Mouse (Mus musculus): ENCODE data around the gene Afmid. TPM values are rescaled to one million over a fixed set of nuclear protein-coding genes. Genes with fewer than 3 reads are reported as not detected.
"Not testable (repeated sequence)": the region's sequence is repeated elsewhere in the genome, so short reads cannot be mapped to it uniquely, and the experiment has no call there.

Afmid gene
- polyA plus RNA-seq, 1 experiment from 2014 or later: 8.5 TPM

DNA sequence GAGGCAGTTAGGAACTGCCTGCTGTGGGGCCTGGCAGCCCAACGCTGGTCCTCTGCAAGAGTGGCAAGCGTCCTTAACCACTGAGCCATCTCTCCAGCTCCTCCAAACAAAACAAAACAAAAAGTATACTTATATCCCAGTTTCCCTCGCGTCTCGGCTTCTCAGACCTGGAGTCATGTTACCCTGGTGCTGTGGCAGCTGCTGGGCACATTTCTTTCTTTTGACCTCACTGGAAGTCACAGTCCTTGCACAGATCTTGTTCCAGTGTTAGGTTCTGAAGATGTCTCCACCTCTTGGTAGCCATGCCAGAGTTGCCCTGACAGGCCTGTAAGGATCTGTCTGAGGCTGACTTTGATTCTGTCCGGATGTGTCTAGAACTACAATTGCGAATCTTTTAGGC lies 24.1 kb upstream of the Afmid start:
- 79% methylated on average over 7 of the region's 7 CpGs for WGBS
- ATAC-seq: no peak

GRCm38 (mm10) chr11:117803166-117803688 lies 22.5 kb upstream of the Afmid start:
- H3K36me3 ChIP-seq (ENCODE audit: control insufficient read depth, insufficient read depth, low read length): no peaks in the 10 kb centered on the region
- no peaks in the 10 kb centered on the region for H3K27me3 ChIP-seq (replicated peaks; ENCODE audit: control insufficient read depth, insufficient read depth, low read length)
- no peak for ATAC-seq
- H3K4me1 ChIP-seq (ENCODE audit: control insufficient read depth, insufficient read depth, low read depth, low read length): no peaks in the 10 kb centered on the region
- H3K4me2 ChIP-seq (ENCODE audit: low read length): no peak overlapping the region
- no peak overlapping the region for H3K4me3 ChIP-seq (ENCODE audit: low read length)
- WGBS: 90% methylated on average over 3 of the region's 3 CpGs
- no peak overlapping the region for H3K27ac ChIP-seq (ENCODE audit: low read depth, low read length)
- H3K9me3 ChIP-seq (ENCODE audit: control insufficient read depth, low read length): no peaks in the 10 kb centered on the region
- no peak overlapping the region for H3K9ac ChIP-seq (ENCODE audit: low read depth, low read length)

More for the DNA sequence above, 24.1 kb upstream of the Afmid start:
- Histone ChIP-seq H3K9ac (ENCODE audit: low read depth, low read length) (no peak overlapping the region), H3K27me3 (replicated peaks; ENCODE audit: control insufficient read depth, insufficient read depth, low read length) (no peaks in the 10 kb centered on the region), H3K4me1 (ENCODE audit: control insufficient read depth, insufficient read depth, low read depth, low read length) (no peaks in the 10 kb centered on the region), H3K4me3 (ENCODE audit: low read length) (no peak overlapping the region), H3K27ac (ENCODE audit: low read depth, low read length) (no peak overlapping the region), H3K36me3 (ENCODE audit: control insufficient read depth, insufficient read depth, low read length) (no peaks in the 10 kb centered on the region), H3K9me3 (ENCODE audit: control insufficient read depth, low read length) (no peaks in the 10 kb centered on the region), H3K4me2 (ENCODE audit: low read length) (no peak overlapping the region)

- H3K4me3 ChIP-seq (ENCODE audit: low read length): no peak overlapping the region
- no peak overlapping the region for H3K27ac ChIP-seq (ENCODE audit: low read depth, low read length)
- H3K4me2 ChIP-seq (ENCODE audit: low read length): no peak overlapping the region
- peaks cover 16% of the 10 kb centered on the region for H3K27me3 ChIP-seq (replicated peaks; ENCODE audit: control insufficient read depth, insufficient read depth, low read length)
- ATAC-seq: no peak
- H3K9me3 ChIP-seq (ENCODE audit: control insufficient read depth, low read length): no peaks in the 10 kb centered on the region
- 89% methylated on average over 6 of the region's 6 CpGs for WGBS
- H3K36me3 ChIP-seq (ENCODE audit: control insufficient read depth, insufficient read depth, low read length): no peaks in the 10 kb centered on the region
- H3K4me1 ChIP-seq (ENCODE audit: control insufficient read depth, insufficient read depth, low read depth, low read length): peaks cover 12% of the 10 kb centered on the region
- H3K9ac ChIP-seq (ENCODE audit: low read depth, low read length): no peak overlapping the region
Observed at GRCm38 (mm10) chr11:117806781-117807180, 18.9 kb upstream of the Afmid start.

- Histone ChIP-seq H3K4me3 (ENCODE audit: low read length) (peak within 1 kb of the TSS; percentile 69), H3K9ac (ENCODE audit: low read depth, low read length) (peak within 1 kb of the TSS; percentile 77), H3K4me1 (ENCODE audit: control insufficient read depth, insufficient read depth, low read depth, low read length) (peaks cover 12% of the 10 kb centered on the region), H3K36me3 (ENCODE audit: control insufficient read depth, insufficient read depth, low read length) (no peaks in the 10 kb centered on the region), H3K4me2 (ENCODE audit: low read length) (peak within 1 kb of the TSS; percentile 99), H3K27me3 (replicated peaks; ENCODE audit: control insufficient read depth, insufficient read depth, low read length) (peaks cover 16% of the 10 kb centered on the region), H3K27ac (ENCODE audit: low read depth, low read length) (peak within 1 kb of the TSS; percentile 29; the same call in 1 of the 2 replicates), H3K9me3 (ENCODE audit: control insufficient read depth, low read length) (no peaks in the 10 kb centered on the region)
- ATAC-seq: peak; percentile 71; the same call in 1 of the 2 replicates
- under 1% methylated on average over 53 of the region's 75 CpGs for WGBS
Observed at GRCm38 (mm10) chr11:117809407-117810311, 16.1 kb upstream of the Afmid start, which contains the start of the genes Gm20708 and Syngr2. Gene Gm20708 (plus strand): TSS chr11:117809668. Gene Syngr2 (plus strand): TSS chr11:117809668.

DNA sequence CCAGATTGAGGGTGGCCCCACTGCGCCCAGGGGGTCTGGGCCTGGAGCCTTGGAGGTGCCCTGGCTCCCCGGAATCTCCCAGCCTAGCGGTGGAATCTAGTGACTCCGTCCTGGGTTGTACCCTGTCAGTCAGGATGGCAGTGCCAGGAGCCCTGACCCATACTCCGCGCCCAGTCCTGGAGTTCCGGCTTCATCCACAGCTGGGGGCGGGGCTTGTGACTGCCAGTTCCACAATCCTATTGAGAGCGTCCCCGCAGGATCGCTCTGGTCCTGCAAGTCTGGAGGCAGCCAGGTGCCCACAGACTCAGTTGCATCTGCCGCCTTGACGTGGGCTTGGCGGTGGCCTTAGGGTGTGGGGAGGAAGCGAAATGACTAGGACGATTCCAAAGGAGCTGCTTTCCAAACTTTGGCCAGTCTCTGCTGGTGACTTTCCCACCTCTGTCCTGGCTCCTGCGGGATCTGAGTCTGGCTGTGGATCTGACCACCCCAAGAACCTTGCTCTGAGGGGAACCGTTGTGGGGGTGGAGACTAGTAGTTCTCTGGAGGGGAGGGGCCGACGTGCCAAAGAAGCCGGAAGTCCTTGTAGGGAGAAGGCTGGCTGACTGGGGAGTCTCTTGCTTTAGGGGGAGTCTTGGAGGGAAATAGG lies 15.2 kb upstream of the Afmid start:
- ATAC-seq: peak; percentile 88
- H3K9ac ChIP-seq (ENCODE audit: low read depth, low read length): peak overlapping the region; percentile 77
- no peak overlapping the region for H3K27ac ChIP-seq (ENCODE audit: low read depth, low read length)
- under 1% methylated on average over 21 of the region's 21 CpGs for WGBS
- H3K4me3 ChIP-seq (ENCODE audit: low read length): peak overlapping the region; percentile 69
- no peaks in the 10 kb centered on the region for H3K36me3 ChIP-seq (ENCODE audit: control insufficient read depth, insufficient read depth, low read length)
- H3K4me1 ChIP-seq (ENCODE audit: control insufficient read depth, insufficient read depth, low read depth, low read length): peaks cover 12% of the 10 kb centered on the region
- no peaks in the 10 kb centered on the region for H3K9me3 ChIP-seq (ENCODE audit: control insufficient read depth, low read length)
- peaks cover 16% of the 10 kb centered on the region for H3K27me3 ChIP-seq (replicated peaks; ENCODE audit: control insufficient read depth, insufficient read depth, low read length)
- H3K4me2 ChIP-seq (ENCODE audit: low read length): peak overlapping the region; percentile 99

- Histone ChIP-seq H3K4me3 (ENCODE audit: low read length) (no peak overlapping the region), H3K9me3 (ENCODE audit: control insufficient read depth, low read length) (no peaks in the 10 kb centered on the region), H3K27ac (ENCODE audit: low read depth, low read length) (no peak overlapping the region), H3K4me1 (ENCODE audit: control insufficient read depth, insufficient read depth, low read depth, low read length) (peaks cover 12% of the 10 kb centered on the region), H3K9ac (ENCODE audit: low read depth, low read length) (no peak overlapping the region), H3K27me3 (replicated peaks; ENCODE audit: control insufficient read depth, insufficient read depth, low read length) (peaks cover 13% of the 10 kb centered on the region), H3K36me3 (ENCODE audit: control insufficient read depth, insufficient read depth, low read length) (no peaks in the 10 kb centered on the region), H3K4me2 (ENCODE audit: low read length) (no peak overlapping the region)
- 73% methylated on average over 5 of the region's 5 CpGs for WGBS
- ATAC-seq: no peak
Observed at GRCm38 (mm10) chr11:117813867-117814266, 11.9 kb upstream of the Afmid start.

DNA sequence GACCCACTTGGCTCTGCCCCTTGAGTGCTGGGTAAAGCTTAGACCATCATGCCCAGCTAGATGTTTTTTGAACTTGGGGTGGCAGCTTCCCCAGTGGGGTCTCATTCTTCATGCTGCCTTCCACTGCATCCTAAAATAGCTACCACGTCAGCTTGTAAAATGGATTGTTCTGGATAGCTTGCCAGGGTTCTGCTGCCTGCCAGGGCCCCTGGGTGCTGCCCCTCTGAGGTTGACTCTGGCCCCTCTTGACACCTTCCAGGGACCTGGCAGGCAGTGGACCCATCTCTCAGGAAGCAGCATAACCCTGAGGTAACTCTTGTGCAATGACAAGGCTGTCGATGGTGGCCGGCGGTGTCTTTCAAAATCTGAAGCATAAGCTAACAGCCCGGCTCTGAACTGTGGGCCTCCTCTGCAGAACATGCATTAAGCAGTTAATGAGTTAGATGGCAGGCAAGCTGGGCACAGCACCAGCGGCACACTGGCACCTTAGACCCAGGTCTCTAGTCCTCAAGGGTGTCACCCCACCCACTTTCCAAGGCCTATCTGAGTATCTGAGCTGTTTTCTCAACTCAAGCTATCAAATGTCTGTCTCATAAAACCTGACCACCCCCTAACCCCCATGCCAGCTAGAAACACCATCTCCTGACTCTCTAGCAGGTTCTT lies 10.9 kb upstream of the Afmid start:
- 98% methylated on average over 6 of the region's 6 CpGs for WGBS

DNA sequence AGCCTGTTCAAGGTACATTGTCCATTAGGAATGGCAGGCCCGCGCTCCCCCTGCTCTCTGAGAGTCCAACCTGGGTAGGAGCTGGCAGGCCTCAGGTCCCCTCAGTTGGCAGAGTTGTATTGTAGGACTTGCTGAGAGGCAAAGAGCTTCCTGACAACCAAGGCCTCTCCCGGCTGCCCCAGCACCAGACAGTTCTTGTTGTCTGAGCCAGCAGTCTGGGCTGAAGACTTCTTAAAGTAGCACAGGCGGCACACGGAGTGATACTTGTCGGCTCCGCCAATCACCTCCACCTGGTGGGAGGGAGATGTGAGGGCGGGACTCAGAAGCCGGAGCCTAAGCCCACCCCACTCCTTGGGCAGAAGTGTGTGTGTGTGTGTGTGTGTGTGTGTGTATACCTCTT lies 9.9 kb upstream of the Afmid start:
- not testable (repeated sequence) for H3K9me3 ChIP-seq (ENCODE audit: control insufficient read depth, low read length); H3K36me3 ChIP-seq (ENCODE audit: control insufficient read depth, insufficient read depth, low read length); H3K4me2 ChIP-seq (ENCODE audit: low read length); ATAC-seq; H3K4me1 ChIP-seq (ENCODE audit: control insufficient read depth, insufficient read depth, low read depth, low read length); H3K27ac ChIP-seq (ENCODE audit: low read depth, low read length); H3K4me3 ChIP-seq (ENCODE audit: low read length); H3K9ac ChIP-seq (ENCODE audit: low read depth, low read length); H3K27me3 ChIP-seq (replicated peaks; ENCODE audit: control insufficient read depth, insufficient read depth, low read length)
- WGBS: 86% methylated on average over 9 of the region's 9 CpGs

More for the DNA sequence above, 10.9 kb upstream of the Afmid start:
- H3K36me3 ChIP-seq (ENCODE audit: control insufficient read depth, insufficient read depth, low read length): no peaks in the 10 kb centered on the region
- H3K27me3 ChIP-seq (replicated peaks; ENCODE audit: control insufficient read depth, insufficient read depth, low read length): peaks cover 5% of the 10 kb centered on the region
- no peak overlapping the region for H3K4me2 ChIP-seq (ENCODE audit: low read length)
- ATAC-seq: no peak
- no peaks in the 10 kb centered on the region for H3K9me3 ChIP-seq (ENCODE audit: control insufficient read depth, low read length)
- peaks cover 10% of the 10 kb centered on the region for H3K4me1 ChIP-seq (ENCODE audit: control insufficient read depth, insufficient read depth, low read depth, low read length)
- no peak overlapping the region for H3K27ac ChIP-seq (ENCODE audit: low read depth, low read length)
- H3K4me3 ChIP-seq (ENCODE audit: low read length): no peak overlapping the region
- no peak overlapping the region for H3K9ac ChIP-seq (ENCODE audit: low read depth, low read length)

Measured in hindbrain, embryonic 16.5 days (tissue).